Mouse (Mus musculus): ENCODE measurements around the gene Btbd35f26. TPM values are rescaled to one million over a fixed set of nuclear protein-coding genes. Genes with fewer than 3 reads are reported as not detected.
"Not testable (repeated sequence)": the region's sequence is repeated elsewhere in the genome, so short reads cannot be mapped to it uniquely, and the experiment has no call there.

Gene Btbd35f26
- not detected in 2 replicates for polyA plus RNA-seq (2012; rRNA removed)

DNA sequence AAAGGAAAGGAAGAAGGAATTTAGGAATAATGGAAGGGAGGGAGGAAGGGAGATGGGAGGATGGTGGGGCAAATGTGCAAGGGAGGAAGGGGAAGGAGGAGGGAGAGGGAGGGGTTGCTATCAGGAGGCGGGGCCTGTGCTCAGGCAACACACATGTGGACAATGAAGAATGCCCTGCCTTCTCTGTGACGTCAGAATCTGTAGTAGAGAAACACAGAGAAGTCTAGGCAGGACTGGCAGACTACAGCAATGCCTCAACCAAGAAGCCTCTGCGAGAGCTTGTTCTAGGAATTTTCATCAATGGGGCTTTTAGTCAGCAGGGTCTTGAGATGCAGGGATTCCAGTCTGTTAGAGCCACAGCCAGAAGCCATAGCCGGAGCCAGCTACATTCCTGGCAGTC lies at the start of gene Btbd35f26:
Btbd35f26 (plus strand) TSS at position 301 of the 400 bp plus-strand sequence.
- H3K4me3 ChIP-seq (ENCODE audit: low read depth, low read length); H3K27ac ChIP-seq (ENCODE audit: insufficient read depth, low read depth, low read length); H3K27me3 ChIP-seq (ENCODE audit: control insufficient read depth, insufficient read depth, low read length); H3K36me3 ChIP-seq (ENCODE audit: control insufficient read depth, insufficient read depth, low read length); H3K4me1 ChIP-seq (ENCODE audit: control insufficient read depth, insufficient read depth, insufficient read length, low read length): not testable (repeated sequence)
- no CpG with 5 or more reads among the region's 4 CpGs for WGBS

DNA sequence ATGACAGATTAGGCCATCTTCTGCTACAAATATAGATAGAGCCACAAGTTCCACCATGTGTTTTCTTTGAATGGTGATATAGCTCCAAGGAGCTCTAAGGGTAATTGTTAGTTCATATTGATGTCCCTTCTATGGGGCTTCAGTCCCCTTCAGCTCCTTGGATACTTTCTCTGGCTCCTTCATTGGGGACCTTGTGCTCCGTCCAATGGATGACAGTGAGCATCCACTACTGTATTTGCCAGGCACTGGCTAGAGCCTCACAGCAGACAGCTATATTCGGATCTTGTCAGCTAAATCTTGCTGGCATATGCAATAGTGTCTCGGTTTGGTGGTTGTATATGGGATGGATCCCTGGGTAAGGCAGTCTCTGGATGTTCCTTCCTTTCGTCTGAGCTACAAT lies 5.7 kb downstream of the Btbd35f26 start:
- 78% methylated on average over 2 of the region's 4 CpGs for WGBS
- not testable (repeated sequence) for H3K27me3 ChIP-seq (ENCODE audit: control insufficient read depth, insufficient read depth, low read length); H3K4me1 ChIP-seq (ENCODE audit: control insufficient read depth, insufficient read depth, insufficient read length, low read length); H3K36me3 ChIP-seq (ENCODE audit: control insufficient read depth, insufficient read depth, low read length); H3K27ac ChIP-seq (ENCODE audit: insufficient read depth, low read depth, low read length); H3K4me3 ChIP-seq (ENCODE audit: low read depth, low read length)

DNA sequence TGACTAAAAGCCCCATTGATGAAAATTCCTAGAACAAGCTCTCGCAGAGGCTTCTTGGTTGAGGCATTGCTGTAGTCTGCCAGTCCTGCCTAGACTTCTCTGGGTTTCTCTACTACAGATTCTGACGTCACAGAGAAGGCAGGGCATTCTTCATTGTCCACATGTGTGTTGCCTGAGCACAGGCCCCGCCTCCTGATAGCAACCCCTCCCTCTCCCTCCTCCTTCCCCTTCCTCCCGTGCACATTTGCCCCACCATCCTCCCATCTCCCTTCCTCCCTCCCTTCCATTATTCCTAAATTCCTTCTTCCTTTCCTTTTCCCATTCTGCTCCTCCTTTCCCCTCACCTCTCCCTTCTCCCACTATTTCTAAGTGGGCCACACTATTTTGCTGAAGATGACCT lies 47.6 kb downstream of the Btbd35f26 start, which contains the start of gene Btbd35f19:
Btbd35f19 (minus strand) TSS at position 101 of the 400 bp plus-strand sequence.
- H3K36me3 ChIP-seq (ENCODE audit: control insufficient read depth, insufficient read depth, low read length); H3K27me3 ChIP-seq (ENCODE audit: control insufficient read depth, insufficient read depth, low read length); H3K4me1 ChIP-seq (ENCODE audit: control insufficient read depth, insufficient read depth, insufficient read length, low read length); H3K27ac ChIP-seq (ENCODE audit: insufficient read depth, low read depth, low read length); H3K4me3 ChIP-seq (ENCODE audit: low read depth, low read length): not testable (repeated sequence)
- WGBS, result no CpG with 5 or more reads among the region's 4 CpGs

Other genes starting within 250 kb of the Btbd35f26 start
- gene Btbd35f29, start 218.8 kb upstream of the Btbd35f26 start, polyA plus RNA-seq (2012; rRNA removed), result not detected in 2 replicates
- not detected in 2 replicates for gene Spin2f, start 82.6 kb upstream of the Btbd35f26 start, polyA plus RNA-seq (2012; rRNA removed)
- gene Btbd35f19, start 47.5 kb downstream of the Btbd35f26 start, polyA plus RNA-seq (2012; rRNA removed), result not detected in 2 replicates
- not detected in 2 replicates for gene Gm21883, start 237.8 kb downstream of the Btbd35f26 start, polyA plus RNA-seq (2012; rRNA removed)